Mouse (Mus musculus) ovary, adult 18-20 months (tissue): ENCODE results near the gene Icmt.

Experiments used
- DNase-seq: peaks from one replicate; pipeline ENCODE4 v3.0.0; 2022; ENCODE audit warnings: low spot score, mixed read lengths

Icmt gene

DNA sequence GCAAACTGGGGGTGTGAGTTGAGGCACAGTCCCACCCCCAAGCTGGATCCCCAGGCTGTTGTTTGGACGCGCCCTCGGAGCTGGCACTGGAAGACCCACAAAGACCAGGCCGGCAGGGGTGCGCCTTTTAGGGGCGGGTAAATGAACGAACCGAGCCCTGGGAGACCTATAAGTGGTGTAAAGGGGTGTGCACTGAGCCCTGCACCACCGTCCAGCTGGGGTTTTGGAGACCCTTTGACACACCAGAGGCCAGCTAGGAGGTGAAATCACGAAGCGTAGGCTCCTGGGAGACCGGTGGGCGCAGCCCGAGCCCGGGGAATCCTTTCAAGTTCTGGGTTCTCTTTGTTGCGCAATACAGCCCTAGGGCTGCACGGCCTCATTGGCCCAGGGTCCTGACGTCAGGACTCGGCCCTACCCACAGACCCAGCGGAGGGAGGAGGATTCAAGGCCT is 22.3 kb upstream of the Icmt start:
- DNase-seq = no peak

DNA sequence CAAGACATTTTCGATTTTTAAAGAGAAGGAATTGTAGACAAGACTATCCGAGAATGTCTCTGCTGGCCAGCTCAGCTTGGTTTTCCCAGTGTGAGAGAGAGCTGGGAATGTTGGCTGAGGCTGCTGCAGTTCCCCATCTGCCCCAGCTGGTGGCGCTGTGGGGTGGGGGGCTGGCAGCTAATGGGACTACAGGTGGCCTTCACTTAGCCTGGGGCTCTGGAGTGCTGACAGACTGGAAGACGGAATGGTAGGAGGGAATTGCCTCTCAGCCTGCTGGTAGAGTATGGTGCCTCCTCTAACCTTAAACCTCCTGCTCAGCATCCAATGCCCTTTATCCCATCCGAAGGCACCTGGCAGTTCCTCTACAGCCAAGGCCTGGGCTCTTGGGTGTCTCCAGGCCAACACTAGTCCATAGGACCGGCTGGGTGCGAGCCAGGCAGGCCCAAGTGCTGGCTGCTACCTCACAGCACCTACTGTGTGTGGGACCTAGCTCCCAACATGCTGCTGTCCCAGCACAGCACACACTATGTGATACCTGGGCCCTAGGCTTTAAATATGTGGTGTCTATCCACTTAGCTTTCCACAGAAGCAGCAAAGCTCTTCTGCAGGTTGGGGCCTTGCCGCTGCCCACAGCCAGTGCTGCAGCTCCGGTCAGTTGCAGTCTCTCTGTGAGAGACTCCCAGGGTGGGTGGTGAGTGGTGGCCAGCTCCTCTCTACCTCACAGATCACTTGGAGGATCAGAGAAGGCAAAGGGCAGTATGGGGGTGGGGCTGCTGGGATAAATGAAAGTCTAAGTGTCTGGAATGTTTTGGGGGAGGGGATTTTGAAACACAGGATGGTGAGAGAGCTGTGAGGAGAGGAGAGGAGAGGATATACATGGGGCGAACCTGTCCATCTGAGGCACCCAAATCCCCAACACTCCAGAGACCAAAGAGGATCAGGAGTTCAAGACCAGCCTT is 20.4 kb upstream of the Icmt start:
- DNase-seq = no peak

DNA sequence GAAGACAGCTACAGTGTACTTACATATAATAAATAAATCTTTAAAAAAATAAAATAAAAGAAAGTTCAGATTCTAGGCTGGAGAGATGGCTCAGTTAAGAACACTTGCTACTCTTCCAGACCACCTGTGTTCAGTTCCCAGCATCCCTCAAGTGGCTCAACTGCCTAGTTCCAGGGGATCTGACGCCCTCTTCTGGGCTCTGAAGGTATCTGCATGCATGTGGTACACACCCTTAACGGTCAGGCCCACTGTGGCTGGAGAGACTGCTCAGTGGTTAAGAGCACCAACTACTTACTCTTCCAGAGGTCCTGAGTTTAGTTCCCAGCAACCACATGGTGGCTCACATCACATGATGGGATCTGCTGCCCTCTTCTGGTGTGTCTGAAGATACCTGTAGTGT is 19.1 kb upstream of the Icmt start:
- no peak for DNase-seq

DNA sequence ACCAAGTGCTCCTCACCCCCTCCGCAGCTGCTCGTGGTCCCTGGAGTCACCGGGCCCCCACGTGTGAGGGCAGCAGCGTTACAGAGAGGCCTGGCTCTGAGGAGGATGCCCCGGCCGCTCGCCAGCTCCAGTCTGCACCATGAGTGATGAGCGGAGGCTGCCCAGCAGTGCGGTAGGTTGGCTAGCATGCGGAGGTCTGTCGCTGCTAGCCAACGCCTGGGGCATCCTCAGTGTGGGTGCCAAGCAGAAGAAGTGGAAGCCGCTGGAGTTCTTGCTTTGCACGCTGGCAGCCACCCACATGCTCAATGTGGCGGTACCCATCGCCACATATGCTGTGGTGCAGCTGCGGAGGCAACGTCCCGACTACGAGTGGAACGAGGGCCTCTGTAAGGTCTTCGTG is 18.0 kb upstream of the Icmt start:
- no peak for DNase-seq

DNA sequence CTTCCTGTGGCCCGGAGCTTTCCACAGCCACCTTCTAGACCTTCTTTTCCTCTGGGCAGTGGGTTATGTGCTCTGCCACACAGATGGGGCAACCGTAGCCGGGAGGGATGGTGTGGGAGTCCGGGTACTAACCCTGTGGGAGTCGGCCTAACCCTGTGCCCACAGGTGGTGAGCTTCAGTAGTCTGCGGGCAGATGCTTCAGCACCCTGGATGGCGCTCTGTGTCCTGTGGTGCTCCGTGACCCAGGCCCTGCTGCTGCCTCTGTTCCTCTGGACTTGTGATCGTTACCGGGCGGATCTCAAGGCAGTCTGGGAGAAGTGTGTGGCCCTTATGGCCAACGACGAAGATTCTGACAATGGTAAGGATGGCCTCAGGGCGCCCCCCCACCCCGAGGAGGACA is 15.4 kb upstream of the Icmt start:
- DNase-seq = no peak

DNA sequence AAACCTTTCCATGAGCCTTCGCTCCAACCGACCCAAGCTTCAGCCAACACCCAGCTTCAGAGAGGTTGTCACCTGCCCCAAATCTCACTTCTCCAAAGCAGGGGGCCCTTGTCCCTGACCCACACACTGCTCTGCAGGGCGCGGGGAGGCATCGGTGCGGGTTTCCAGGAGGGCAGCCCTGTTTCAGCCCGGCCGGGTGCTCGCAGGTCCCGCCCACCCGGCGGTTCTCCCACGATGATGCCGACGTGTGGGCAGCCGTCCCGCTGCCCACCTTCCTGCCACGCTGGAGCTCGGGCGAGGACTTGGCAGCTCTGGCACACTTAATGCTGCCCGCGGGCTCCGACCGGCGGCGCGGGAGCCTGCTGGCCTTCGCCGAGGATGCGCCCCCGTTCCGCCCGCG is 14.3 kb upstream of the Icmt start:
- no peak for DNase-seq

DNA sequence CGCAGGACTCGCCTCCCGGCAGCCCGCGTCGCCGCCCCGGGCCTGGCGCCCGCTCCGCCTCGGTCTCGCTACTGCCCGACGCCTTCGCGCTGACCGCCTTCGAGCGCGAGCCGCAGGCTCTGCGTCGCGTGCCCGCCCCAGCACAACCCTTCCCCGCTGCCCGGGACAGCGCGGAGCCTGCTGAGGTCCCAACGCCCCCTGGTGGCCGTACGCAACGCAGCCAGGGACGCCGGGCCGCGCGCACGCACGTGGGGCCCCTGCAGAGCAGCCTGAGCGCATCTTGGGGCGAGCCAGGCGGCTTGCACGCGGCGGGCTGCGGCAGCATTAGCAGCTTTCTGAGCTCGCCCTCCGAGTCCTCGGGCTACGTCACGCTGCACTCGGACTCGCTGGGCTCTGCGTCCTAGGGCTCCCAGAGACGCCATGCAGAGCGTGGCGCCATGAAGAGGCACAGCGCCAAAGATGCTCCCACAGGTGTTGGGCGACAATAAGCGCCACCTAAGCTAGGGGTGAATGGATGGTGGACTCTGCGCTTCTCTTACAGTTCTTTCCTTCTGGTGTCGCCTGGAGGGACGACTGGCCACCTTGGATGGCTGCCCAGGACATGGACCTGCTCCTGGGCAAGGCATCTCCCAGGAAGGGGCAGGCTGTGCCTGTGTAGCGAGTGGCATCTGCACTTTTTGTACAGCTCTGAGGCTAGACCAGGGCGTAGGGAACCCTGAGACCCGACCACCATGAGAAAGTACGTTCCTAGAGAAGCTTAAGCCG is 13.7 kb upstream of the Icmt start:
- peak; percentile 63 for DNase-seq

DNA sequence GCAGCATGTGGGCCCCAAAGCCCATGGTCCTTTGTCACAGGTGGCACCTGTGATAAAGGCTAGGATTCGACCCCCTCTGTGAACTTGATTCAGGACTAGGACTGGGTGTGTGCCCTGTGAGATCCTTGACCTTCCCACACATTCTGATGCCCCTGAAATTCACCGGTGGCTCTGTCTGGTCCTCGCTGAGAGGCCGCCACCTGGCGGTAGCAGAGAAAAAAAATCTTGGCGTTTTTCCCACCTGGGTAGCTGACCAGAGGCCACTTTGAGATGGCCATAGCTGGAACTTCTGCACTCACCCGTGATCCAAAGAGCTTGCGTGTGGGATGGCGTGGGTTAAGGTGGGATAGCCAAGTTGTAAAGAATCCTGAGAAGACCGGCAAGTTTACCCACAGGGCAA is 11.5 kb upstream of the Icmt start:
- DNase-seq = no peak

DNA sequence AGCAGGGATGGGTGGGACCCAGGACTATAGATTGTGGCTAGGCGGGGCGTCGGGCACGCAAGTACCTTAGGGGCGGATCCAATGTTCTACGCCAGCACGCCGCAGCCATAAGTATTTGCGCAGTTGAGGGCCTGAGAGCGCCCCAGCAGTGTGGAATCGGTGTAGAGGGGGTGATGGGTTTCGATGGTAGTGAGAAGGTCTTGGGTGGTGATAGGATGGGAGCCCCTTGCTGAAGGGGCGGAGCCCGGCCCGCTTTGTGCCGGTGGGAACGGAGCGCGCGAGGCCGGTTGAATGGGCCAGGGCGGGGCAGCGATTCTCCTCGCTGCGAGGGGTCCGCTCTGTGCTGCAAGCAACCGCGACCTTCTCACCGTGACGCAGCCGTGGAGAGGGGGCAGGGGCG is 10.8 kb upstream of the Icmt start:
- no peak for DNase-seq

DNA sequence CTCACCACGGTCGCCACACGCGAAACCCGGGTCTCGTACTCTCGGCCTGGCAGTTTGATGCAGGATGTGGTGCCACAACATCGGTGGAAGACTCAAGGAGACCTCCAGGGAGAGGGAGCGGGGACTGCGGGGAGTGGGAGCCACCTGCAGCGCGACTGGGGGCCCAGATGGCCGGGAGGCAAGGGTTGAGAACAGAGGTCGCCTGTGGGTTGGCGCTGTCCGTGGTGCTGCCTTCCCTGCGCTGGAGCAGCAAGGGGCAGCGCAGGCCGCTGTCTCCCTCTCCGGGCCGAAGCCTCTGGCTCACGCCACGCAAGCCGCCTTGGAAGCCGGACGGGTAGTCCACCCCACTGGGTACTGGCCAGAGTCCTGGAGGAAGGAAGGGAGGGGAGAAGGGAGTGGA is 10.1 kb upstream of the Icmt start:
- DNase-seq = no peak

DNA sequence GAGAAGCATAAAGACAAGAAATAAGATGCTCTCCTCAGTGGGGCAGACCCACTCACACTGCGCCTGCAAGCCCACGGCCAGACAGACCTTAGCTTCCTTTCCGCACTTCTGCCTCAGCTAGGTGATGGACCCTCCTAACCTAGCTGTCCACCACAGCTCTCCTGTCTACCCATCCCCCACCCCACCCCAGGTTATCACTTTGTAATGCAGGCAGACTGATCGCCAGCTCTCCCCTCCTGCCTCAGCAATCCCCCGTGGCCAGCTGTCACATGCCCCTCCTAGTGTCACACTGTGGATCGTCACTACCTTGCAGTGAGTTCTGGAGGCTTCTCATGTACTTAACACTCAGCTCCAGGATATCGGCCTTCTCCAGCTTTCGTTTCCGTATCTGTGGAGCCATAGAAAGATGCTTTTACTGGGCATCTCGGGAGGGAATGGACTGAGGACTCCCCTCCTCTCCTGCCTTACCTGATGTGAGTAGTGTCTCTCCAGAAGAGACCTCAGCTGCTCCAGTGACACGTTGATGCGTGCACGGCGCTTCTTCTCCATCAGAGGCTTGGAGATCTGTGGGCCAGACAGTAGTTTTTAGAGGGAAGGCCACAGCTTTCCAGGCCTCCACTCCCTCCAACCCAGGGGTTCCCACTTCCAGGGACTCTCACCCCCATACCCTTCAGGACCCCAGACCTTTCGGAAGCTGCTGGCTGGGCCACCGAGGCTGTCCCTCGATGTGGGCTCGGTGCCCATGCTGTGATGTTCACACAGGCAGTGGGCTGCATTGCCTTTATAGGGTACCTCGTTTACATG is 9.5 kb upstream of the Icmt start:
- DNase-seq = no peak

DNA sequence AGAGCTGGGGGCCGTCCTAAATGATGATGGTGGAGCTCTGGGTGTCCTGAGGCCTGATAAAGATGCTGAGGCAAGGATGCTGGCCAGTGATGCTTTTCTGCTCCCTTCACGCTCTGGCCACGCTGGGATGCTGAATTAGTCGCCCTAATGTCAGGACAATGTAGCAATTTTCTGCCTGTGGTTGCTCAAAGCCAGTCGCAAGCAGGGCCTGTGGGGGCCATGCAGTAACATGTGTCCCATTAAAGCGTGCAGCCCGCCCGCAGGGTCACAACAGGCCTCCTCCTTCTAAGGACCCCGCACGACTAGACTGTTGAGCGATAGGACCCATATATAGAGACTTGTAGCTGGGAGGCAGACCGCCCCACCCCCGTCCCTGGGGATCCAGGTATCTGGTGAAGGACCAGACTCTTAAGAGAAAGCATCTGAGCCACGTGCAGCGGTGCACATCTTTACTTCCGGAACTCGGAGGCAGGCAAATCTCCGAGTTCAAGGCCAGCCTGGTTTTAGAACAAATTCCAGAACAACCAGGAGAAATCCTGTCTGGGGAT is 8.6 kb upstream of the Icmt start:
- no peak for DNase-seq

DNA sequence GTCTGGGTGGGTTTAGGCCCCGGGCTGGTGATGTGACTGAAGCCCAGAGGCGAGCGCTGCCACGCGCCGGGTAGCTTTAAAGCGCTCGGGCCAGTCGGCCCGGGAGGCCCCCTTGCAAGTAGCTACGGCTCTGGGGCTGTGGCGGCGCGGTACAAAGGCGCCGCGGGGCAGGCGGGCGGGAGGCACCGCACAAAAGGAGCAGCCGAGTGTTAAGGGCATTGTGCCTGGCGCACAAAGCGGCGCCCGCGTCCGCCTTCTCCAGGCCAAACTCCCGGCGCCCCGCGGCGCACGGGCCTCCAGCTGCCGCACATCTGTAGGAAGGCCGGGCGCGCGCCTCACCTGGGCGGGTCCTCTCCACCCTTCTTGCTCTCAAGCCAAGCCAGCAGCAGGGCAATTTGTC is 6.6 kb upstream of the Icmt start:
- no peak for DNase-seq

DNA sequence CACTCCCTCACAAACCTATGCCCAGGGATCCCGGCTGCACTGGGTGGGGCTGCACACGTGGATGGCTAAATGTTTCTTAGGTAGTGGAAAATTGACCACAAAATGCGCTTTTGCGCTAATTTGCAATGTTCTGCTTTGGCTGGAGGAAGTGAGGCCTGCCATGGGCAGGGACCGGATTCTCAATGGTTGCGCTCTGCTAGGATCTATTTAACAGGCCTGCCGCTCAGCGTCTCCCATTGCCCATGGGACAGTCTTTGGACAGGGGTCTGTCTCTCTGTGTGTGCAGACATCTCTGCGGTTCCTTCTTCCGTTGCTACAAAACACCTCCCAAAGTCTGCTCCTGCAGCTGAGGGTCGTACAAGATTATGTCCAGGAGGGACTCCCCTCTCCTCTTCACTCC is 6.0 kb upstream of the Icmt start:
- DNase-seq = no peak

DNA sequence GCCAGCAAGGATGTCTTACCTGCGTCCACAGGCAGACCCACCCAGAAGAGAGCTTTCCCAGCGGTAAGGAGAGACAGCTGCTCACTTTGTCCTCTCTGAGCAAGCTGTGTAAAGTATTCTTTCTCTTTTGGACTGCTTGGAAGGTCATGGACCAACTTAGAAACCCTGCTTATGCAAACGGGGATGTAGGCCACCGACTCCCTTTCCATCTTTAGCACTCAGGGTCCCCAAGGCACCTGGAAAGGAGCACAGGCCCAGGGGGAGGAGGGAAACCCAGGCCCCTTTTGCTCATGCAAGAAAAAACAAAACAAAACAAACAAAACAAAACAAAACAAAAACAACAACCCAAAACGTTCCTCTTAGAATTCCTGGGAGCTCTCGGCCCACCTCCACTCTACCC is 5.5 kb upstream of the Icmt start, which contains the start of gene Hes3:
Gene Hes3 (minus strand): TSS at position 101 of the 400 bp plus-strand sequence.
- DNase-seq = no peak

DNA sequence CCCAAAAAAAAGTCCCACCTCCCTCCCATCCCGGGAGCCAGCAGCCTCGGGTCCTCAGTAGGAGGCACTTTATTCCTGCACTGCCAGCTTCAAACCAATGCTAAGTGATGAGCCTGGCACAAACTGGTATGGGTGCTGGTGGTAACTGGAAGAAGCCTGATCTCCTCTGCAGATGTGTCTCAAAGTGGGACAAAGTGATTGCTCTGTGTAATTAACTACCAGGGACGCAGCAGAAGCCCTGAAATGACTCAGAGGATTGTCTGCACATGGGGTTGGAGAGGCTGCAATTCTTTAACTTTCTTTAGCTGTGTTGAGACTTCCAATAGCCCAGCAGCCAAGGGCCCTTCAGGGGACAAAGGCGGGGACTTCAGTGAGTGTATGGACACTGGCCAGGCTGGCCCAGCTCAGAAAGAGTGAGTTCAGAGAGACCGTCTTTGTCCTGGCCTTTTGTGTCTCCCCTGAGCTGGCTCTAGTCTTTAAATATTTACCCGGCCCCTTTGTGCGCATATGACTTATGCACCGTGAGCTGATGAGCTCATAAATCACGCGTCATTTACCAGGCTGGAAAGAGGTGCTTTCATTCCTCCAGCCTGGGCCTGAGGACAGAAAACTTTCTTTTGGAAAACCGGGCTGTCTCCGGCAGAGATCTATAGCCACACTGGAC is 4.8 kb upstream of the Icmt start:
- DNase-seq = no peak

DNA sequence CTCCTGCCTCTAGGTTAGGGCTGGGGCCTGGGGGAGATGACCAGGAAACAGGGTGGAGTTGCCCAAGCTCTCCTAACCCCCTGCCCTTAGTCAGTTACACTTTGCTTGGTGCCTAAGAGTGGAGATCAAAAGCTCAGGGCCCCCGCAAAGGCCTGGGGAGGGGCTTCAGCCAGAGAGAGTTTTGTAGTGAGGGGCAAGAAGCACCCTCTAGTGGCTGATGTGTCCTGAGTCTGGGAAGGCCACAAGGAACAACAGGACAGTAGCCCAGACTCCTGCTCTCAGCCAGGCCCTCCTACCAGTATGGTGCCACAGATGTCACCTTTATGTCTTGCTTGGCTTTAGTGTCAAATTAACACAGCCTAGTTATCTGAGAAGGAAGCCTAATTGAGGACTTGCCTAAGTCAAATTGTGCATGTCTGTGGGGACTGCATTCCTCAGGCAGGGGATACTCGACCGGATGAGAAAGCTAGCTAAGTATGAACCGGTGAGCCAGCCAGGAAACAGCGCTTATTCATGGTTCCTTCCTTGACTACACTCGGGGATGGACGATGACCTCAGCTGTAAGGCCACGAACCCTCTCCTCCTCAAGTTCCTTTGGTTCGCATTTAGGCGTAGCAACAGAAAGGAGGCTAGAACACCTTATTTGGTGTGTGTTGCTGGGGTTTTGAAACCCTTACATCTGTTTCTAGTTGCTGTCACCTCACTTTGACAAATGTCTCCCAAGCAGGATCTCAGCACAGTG is 2.7 kb upstream of the Icmt start:
- no peak for DNase-seq

DNA sequence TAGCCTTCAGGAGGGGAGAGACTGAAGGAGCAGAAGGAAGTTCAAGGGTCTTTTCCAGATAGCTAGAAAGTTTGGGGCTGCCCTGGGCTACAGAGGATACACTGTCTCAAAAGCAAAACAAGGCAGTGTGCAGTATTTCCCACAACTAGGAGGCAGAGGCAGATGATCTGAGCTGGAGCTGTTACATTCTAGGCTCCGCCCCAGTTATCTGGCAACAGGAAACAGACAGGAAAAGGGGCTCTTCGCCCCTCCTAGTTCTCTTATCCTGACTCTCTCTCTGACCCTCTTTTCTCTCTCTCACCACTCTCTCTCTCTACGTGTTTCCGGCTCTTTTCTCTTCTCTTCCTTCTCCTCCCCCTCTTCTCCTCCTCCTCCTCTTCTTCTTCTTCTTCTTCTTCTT is 1.1 kb upstream of the Icmt start:
- no peak for DNase-seq

DNA sequence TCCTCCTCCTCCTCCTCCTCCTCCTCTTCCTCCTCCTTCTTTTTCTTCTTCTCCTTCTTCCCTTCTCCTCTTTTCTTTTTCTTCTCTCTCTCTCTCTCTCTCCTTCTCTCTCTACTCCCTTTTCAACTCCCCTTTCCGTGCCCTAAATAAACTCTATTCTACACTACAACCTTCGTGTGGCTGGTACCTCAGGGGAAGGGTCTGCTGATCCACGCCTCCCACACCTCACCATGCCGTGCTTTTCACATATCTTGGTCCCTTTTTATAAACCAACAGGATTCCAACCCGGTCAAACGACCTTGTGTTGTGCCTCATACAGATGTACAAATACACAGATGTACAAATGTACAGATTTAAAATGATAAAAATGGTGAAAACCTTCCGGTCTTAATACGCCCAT is 656 bp upstream of the Icmt start:
- no peak for DNase-seq

DNA sequence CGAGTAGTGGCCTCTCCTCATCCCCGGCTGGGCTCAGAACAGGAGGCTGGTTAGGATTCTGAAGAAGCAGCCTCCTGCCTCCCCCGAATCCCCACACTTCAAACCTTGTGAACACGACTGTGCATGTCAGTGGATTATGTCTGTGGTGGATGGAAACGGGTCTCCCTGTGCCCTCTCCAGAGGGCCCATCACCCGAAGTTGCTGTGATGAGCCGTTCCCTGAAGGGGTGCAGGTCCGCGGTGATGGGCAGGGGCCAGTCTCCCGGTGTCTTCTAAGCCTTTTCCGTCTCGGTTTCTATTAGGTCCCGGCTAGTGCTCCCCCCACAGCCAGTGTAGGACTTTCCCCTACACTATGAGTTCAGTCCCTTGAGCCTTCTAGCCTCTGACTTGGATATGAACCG is 1.8 kb downstream of the Icmt start:
- DNase-seq = no peak

DNA sequence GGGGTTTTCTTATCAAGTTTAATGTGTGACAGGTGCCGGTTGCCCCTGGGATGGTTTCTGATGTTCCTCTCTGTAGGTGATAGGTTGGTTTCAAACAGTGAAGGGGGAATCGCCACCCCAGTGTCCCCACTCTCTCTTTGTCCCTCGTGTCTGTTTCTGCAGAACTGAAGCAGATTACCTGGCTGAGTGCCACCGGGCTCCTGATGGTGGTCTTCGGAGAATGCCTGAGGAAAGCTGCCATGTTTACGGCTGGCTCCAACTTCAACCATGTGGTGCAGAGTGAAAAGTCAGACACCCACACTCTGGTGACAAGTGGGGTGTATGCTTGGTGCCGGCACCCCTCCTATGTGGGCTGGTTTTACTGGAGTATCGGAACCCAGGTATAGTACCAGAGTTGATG is 3.3 kb downstream of the Icmt start:
- DNase-seq = no peak
